Mouse (Mus musculus): ENCODE measurements around the gene Cers6.

The Cers6 gene

DNA sequence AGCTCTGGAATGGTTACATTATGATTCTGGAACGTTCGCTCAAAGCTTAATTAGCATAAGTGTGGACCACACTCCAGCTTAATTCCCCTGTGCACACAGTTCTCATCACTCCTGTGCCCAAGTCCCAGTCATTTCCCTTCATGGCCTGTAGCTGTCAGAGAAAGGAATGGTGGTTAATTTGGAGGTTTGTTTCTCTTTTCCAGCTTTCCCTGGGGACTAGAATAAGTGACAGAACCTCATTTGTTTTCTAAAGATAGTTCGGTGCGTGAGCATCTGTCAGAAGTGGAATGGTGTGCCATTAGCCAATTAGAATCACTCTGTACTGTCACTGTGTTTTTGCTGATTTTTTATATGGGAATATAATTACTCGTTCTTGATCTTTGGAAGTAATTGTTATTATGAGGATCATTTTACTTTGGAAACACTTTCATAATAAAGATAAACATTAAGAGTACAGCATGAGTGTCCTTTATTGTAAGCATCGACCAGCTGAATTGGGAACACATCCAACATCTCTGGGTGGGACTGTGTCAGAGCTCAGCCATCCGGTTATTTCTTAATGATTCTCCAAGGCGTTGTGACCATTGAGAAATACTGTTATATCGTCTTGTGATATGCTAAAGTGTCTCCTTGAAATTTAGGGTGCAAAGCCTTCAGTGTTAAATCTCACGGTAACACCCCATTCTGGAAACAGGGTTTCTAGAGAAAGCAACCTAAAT, 252.7 kb downstream of the Cers6 start:
- DNase-seq (ENCODE audit: low read depth, low spot score): no peak

DNA sequence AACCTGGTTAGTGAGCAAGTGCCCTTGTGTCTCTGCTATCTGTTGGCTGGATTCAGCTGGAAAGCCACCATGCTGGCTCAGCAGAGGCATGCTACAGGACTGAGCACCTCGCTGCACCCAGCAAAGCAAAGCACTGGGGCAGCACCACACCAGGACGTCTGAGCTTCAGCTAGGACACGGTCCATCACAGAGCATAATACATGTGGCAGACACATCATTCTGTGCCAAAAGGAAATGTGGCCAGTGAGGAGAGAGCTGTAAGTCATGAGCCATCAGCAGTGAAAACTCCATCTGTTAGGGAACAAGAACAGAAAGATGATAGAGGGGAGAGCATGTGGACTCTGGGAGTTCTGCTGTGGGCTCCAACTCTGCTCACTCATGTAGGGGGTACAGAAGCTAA, 254.7 kb downstream of the Cers6 start:
- no peak for DNase-seq (ENCODE audit: low read depth, low spot score)

DNA sequence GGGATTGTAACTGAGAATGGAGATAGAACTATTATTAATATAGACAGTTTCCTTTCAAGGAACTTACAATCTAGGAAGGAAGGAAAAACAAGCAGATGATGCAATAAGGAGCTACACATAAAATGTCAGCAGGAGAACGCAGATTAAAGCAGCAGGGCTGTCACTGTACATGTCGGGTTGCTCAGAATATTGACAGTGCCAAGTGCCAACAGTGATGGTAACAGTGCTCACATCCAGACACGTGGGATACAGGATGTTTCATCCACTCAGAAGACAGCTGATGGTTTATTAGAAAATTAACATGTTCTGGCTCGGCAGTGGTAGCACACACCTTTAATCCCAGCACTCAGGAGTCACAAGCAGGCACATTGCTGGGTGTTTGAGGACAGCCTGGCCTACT, 255.5 kb downstream of the Cers6 start:
- no peak for DNase-seq (ENCODE audit: low read depth, low spot score)

DNA sequence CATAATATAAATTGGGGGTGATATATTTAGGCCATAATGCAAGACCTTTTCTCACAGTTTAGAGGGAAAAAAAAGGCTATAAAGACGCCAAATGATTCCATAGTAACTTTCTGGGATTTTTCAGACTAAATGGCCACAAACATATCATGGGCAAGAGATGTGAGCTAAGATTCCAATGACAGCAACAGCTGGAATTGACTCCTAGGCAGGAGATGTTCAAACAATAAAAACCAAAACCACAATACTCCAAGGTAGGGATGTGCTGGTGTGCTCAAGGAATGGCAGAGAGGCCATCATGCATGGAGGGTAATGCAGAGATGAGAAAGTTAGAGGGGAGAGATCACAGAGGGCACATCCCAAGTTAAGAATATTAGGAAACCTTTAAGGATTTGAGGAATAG, 257.8 kb downstream of the Cers6 start:
- DNase-seq (ENCODE audit: low read depth, low spot score): no peak

DNA sequence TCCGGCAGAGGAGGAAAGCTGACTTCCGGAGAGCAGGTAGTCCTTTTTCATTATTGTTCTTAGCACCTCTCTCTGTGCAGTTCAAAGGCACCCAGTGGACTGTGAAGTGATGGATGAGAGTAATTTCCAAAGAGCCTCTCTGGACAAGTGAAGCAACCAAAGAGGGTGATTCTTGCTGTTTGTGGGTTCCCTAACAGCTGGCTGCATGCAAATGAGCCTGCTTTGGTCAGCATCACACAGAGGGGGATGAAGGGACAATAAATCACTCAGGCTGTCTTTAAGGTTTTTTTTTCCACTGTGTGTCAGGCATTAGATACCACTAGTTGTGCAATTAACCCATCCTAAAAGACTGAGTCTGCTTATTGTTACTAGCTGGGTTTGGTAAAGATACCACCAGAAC, 258.5 kb downstream of the Cers6 start:
- DNase-seq (ENCODE audit: low read depth, low spot score): no peak

DNA sequence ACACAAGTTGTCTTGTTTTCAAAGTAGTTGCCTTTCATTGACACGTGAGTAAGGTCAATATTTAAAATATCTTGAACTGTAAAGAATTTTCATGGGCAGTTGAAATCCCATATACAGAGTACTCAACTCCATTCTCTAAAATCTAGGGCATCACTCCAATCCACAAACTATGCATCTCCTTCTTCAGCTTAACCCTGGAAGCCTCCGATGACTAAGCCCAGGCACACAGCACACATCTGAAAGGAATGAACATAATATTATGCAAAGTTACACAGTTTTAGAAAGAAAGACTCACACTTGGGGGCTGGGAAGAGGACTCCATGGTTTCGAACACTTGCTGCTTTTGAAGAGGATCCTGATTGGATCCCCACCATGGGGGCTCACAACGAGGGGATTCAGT, 260.4 kb downstream of the Cers6 start:
- DNase-seq (ENCODE audit: low read depth, low spot score): no peak

DNA sequence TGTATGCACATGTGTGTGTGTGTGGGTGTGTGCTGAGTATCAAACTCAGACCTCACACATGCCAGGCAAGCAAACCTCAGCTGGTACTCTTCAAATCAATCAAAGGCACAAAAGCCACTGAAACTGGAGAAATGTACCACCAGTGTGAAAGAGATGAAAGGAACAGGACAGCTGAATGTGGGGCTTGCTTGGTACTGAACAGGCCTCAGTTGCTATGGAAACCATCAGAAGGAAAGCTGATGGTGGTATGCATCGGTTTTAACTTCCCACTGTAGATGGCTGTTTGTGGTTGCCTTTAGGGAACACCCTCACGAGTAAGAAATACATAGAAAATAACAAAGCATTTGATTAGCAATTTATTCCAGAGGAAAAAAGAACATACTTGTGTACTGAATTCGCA, 264.2 kb downstream of the Cers6 start:
- DNase-seq (ENCODE audit: low read depth, low spot score): no peak

DNA sequence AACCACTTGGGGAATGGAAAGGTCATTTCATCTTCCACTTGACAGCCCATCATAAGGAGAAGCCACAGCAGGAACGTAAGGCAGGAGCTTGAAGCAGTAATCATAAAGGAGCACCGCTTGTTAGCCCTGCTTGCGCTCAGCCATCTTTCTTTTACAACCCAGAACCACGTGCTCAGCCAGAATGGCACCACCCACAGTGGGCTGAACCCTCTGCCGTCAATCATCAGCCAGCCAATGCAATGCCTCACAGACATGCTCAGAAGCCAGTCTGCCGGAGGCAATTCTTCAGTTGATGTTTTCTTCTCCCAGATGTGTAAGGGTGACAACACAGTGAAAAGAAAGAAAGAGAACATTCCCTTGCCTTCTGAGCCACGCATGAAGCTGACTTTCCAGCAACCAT, 267.1 kb downstream of the Cers6 start:
- no peak for DNase-seq (ENCODE audit: low read depth, low spot score)

DNA sequence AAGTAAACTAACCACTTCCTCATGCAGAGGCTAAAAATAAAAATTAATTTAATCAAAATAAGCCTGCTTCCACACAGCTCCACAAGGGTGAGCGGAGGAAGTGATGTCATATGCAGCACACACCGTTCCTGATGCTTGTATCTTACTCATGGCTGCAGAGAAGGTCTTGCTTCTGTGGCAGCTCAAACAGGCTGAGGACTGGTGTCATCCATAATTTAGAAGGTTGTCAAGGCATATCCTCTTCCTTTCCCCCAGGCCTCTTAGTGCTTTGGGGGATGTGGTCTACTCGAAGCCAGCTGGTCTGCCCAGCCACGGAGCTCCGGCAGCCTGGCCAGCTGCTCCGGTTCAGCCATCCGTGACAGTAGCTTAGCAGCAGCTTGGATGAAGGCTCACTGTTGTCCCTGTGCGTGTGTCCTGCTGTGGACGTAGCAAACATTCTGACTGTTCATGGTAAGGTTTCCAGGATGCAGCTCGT, 267.7 kb downstream of the Cers6 start:
- DNase-seq (ENCODE audit: low read depth, low spot score): peak; percentile 38

DNA sequence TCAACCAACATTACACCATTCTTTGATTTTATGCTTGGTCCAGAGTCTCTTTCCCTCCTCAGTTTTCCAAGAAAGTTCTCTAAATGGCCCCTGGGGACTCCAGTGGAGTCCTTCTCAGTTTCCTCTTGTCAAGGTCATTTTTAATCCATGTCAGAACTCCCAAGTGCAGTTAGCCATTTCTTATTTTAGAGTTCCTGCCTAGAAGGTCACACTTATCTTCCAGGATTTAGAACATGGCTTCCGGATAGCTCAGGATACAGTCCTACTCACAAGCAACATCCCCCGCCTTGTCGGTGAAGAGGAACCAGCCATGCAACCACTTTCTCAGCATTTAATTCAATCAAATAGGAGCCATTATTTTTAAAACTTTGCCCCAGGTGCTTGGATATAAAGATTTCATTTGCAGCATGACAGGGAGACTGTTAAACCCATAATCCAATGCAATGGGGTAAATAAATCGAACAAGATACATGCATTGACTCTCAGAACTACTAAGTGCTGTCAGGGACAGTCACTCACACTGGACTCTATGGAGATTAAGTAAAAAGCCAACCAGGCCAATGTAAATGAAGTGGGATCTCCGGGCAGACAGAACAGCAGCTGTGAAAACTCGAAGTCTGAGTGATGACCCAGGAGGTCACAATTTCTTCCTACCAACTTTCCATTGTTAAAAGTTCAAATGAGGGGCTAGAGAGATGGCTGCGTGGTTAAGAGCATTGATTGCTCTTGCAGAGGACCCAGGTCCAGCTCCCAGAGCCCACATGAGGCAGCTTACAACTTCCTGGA, 268.4 kb downstream of the Cers6 start:
- DNase-seq (ENCODE audit: low read depth, low spot score): no peak

DNA sequence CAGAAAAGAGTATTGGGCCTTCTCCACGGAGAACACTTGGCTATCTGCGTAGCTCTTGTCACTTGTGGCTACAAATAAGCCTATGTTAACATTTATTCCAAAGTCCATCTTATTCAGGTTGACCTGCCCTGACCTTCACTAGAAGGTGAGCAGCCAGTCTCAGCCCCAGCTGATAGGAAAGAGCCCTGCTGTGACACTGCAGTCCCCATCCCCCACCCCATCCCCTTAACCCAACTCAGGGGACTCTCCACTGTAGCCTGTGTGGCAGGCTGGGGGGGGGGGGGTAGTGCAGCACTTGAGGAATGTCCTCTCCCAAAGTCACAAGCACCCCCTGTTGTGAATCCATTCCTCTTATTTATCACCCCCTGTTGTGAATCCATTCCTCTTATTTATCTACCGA, 270.8 kb downstream of the Cers6 start:
- no peak for DNase-seq (ENCODE audit: low read depth, low spot score)

DNA sequence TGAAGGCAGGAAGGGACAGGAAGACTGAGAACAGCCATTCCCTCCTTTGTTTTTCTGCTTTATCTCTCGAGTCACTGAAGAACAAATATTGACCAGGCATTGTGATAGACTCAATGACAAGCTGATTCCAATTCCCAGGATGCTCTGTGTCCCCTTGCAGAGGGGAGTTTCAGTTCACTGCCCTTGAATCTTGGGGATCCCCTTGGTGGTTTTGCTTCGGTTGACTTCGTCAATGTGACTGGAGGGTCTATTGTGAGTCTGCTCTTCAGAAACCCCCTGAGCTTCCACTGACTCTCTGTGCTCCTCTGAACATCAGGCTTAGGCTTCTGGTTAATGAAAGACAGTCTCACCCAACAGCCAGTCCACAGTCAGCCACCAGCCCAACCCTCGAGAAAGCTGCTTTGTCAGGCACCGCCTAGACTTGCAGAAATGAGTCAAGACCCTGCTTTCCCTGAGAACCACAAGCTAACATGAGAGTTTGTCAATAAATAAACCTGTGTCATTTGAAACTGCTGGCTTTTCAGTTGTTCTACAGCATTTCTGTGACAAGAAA, 271.3 kb downstream of the Cers6 start:
- peak; percentile 8 for DNase-seq (ENCODE audit: low read depth, low spot score)

DNA sequence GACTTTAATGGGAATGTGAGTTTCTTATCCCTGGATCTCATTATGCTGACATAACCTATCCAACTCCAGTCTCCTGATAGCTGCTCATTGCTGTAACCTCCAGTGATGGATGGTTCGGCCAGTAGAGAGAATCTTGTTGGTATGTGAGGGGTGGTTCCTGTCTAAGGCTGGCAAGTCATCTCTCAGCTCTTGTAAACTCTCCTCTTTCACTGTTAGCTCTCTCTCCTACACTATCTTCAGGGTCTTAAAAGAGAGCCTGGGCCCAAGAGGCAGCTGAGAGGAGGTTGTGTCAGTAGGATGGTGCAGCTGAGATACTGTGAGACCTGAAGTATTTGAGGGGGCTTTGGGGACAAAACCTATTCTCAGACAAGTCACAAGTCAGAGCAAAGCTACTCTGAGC, 272.9 kb downstream of the Cers6 start:
- DNase-seq (ENCODE audit: low read depth, low spot score): no peak

DNA sequence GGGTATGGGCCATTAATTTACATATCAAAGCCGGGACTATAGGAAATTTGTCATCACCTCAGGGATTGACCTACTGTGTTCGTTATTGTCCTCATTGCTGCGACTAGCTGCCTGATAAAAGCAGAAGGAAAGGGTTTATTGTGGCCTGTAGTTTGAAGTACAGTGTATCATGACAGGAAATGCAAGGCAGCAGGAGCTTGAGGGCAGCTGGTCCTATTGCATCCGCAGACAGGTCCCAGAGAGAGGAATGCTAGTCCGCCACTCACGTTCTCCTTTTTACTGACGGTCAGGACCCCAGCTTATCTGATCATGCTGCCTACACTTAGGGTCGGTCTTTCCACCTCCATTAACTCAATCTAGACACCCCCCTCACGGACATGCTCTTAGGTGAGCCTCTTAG, 273.7 kb downstream of the Cers6 start:
- no peak for DNase-seq (ENCODE audit: low read depth, low spot score)

DNA sequence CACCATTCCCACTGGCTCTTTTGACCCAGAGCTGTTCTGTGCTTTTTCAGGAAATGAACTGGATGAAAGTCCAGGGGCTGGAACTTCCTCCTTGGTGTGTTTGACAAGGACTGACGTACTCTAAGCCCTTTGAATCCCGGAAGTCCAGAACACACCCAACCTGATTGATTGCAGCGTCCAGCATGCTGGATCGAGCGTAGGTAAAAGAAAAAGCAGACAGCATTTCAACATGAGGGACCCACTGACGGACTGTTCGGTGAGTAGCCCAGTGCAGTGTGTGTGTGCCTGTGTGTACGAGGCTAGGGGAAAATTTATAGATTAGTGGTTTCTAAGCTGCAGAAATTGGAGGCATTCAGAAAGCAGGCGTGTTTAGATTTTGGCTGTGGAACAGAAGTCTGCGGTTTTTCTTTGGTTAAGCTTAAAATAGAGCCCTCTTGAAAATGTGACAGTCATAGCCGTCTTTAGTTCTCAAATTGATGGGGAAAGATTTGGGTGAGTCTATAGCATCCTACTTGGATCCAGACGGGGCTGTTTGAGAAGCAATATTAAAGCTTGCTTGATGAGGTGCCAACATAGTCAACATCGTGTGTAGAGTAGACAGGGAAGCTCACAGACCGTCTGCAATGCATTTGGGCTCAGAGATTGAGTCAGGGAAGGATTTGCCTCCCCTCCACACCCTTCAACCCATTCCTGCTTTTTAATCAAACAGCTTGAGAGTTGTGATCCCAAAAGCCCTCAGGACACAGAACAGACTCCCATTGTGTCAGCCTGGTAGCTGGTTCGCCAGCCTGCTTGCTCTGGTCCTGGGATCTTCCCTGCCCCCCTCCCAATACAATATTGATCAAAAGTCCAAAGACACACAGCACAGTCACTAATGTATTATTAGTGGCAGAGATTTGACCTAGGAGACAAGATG, 274.7 kb downstream of the Cers6 start, which contains the start of gene Nostrin:
TSS of gene Nostrin (plus strand) at position 140 of the 916 bp plus-strand sequence.
- no peak for DNase-seq (ENCODE audit: low read depth, low spot score)

DNA sequence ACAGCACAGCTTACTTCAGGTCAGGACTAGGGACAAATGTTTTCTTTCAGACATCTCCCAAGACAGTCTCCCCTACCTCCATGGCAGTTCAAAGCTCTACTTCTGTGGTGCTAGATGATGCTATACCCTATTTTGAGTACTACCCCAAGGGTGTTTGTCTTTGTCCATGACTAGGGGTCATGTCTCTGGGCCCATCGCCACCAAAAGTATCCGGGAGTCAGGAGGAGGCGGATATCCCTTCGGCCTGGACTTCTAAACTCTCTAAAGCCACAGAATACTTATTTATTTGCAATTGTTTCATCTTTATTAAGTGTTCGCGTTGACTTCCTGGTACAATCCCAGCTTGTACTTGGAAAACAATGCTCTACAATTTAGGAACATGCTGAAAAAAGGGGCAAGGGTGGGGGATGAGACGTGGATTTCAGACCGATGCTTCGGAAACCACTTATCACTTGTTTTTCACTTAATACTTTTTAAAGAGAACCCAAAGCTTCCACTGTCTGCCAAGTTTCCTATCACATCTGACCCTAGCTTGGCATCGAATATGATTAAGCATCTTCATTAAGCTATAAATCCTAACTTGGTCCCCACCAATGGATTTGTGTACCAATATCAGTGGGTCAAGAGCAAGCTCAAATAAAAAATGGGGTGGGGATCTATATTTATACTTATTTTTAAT, 276.3 kb downstream of the Cers6 start:
- no peak for DNase-seq (ENCODE audit: low read depth, low spot score)

DNA sequence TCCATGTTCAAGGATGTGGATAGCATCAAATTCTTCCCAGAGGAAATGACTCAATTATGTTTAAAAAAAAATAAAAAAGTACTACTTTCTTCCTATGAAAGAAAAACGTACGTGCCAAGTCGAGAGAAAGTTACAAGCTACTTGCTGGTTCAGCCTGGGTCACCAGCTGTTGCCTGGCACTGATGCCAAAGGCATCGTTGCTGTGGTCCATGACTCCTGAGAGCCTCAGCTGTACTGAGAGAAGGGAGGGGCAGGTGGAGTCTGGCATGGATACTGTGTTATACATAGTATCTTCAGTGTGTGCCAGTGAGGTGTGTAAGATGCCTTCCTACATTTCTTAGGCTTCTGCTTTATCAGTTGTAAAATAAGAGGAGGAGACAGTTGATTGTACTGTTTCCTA, 277.5 kb downstream of the Cers6 start:
- DNase-seq (ENCODE audit: low read depth, low spot score): no peak

DNA sequence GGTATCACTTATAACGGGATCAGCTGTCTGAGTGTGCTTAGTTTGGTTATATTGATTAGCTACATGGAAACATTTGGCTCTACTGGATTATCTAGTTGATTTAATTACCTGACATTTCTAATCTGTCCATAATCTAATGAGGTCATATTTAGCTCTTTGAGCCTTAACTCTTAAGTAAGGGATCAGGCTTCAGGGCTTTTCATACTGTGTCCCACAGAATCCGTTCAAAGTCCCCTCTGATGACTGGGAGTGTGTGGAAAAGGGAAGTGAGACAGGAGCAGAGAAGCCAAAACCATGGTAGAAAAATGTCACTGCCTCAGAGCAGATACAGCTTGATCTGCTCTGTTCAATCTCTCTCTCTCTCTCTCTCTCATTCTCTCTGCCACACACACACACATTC, 279.0 kb downstream of the Cers6 start:
- DNase-seq (ENCODE audit: low read depth, low spot score): no peak

DNA sequence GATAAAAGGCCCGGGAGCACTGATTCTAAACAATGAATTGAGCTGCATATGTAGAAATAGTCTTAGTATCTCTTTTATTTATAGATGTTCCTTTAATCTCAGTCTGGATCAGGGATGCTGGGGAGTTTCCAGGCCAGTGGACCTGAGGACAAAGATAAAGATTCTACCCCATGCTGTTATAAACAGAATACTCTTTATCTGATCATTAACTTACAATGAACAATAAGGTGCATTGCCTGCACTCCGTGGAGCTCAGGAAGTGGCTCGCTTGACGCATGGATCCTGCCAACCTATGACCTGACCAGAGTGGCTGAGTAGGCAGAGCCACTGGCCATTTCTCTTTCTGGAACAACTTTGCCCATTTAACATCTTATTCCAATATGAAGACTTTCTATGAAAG, 279.6 kb downstream of the Cers6 start:
- no peak for DNase-seq (ENCODE audit: low read depth, low spot score)

DNA sequence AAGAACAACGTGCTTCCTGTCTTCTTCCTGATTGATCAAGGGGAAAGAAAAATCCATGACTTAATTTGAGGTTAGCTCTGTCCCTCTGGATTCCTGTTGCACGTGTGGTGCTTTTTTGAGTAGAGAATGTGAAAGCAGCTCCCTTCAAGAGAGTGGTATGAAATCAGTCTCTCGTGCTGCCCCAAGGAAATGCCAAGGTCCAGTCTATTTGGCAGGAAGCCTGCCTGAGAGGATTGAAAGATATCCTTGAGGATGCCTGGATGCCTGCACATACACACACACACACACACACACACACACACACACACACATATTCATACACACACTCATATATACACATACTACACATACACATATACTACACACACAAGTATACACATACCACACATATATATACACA, 287.4 kb downstream of the Cers6 start:
- no peak for DNase-seq (ENCODE audit: low read depth, low spot score)

DNA sequence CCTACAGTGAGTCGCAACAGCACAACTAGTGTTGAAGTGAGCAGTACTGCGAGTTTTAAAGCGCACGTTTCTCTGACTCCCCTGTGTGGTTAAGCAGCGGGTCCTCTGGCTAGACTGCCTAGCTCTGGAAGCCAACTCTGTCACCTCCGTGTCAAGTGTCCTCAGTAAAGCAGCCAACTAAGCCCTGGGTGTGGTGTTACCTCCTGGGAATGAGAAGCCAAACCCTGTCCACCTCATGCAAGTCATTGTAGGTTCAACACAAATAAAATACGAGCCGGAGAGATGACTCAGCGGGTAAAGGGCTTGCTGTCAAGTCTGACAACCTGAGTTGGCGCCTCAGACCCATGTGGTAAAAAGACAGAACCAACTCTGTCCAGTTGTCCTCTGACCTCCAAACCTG, 287.9 kb downstream of the Cers6 start:
- DNase-seq (ENCODE audit: low read depth, low spot score): no peak

Data from A20 (cell line).